Mouse (Mus musculus) embryonic facial prominence, embryonic 13.5 days (tissue): ENCODE measurements around the gene Nedd9. TPM values are rescaled to one million over a fixed set of nuclear protein-coding genes. Genes with fewer than 3 reads are reported as not detected.

ENCODE experiments used
- ATAC-seq: fragments of 200-750 bp; cut with Nextera tagmentation; 2 replicates; pipeline ENCODE4 v1.8.0; 2017; ENCODE audit warnings: low read depth; ENCODE audit not compliant: insufficient number of reproducible peaks, insufficient read depth, low FRiP score, low TSS enrichment
- H3K27ac ChIP-seq: fragments of 300-500 bp; sonication (generic); 2 replicates; pipeline ENCODE4 v1.5.1; 2015; ENCODE audit warnings: moderate library complexity, mild to moderate bottlenecking, inconsistent platforms
- H3K27me3 ChIP-seq: fragments of 300-500 bp; sonication (generic); 2 replicates; pipeline ENCODE4 v1.6.1; 2015; ENCODE audit warnings: mild to moderate bottlenecking, inconsistent platforms
- H3K36me3 ChIP-seq: fragments of 300-500 bp; sonication (generic); 2 replicates; pipeline ENCODE4 v1.6.1; 2015; ENCODE audit warnings: mild to moderate bottlenecking, inconsistent platforms
- H3K4me1 ChIP-seq: fragments of 300-500 bp; sonication (generic); 2 replicates; pipeline ENCODE4 v1.6.1; 2015; ENCODE audit warnings: inconsistent platforms
- H3K4me2 ChIP-seq: fragments of 300-500 bp; sonication (generic); 2 replicates; pipeline ENCODE4 v1.6.1; 2015; ENCODE audit warnings: moderate library complexity, mild to moderate bottlenecking, inconsistent platforms
- H3K4me3 ChIP-seq: fragments of 300-500 bp; sonication (generic); 2 replicates; pipeline ENCODE4 v1.5.1; 2015; ENCODE audit warnings: mild to moderate bottlenecking, inconsistent platforms
- H3K9ac ChIP-seq: fragments of 300-500 bp; sonication (generic); 2 replicates; pipeline ENCODE4 v1.6.1; 2015; ENCODE audit warnings: mild to moderate bottlenecking, inconsistent platforms
- H3K9me3 ChIP-seq: fragments of 300-500 bp; sonication (generic); 2 replicates; pipeline ENCODE4 v1.6.1; 2016; ENCODE audit warnings: inconsistent platforms
- WGBS: fragments of 180-500 bp; shearing (Covaris S2); methylation state at CpG from one replicate; pipeline ENCODE4 v1.1.7; 2015; ENCODE audit warnings: mixed read lengths; 5-methylcytosine and 5-hydroxymethylcytosine counted together
- polyA plus RNA-seq: library from polyadenylated mRNA; unstranded; fragments of >200 nt; fragmentation: Nextera tagmentation; extraction: Ambion mirVana; gene quantifications from 2 replicates; pipeline ENCODE4 v1.2.1, GENCODE M21; 2015

The Nedd9 gene
- polyA plus RNA-seq, 1 experiment from 2014 or later = 23.2 TPM

DNA sequence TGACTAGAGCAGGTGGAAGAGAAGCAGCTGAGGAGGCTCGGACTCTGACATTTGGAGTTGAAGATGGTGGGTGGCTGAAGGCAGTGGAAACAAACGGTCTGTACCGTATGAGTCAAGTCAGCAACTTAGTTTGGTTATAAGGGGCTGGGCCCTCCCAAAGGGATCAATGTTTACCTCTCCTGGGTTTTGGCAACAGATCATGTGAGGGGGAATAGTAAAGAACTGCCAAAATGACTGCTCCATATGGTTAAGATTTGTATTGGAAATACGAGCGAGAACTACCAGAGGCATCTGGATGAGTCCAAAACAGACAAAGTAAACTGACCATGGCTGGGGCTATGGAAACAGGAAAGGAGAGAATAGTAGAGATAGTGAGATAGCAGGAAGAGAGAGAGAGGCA lies 64.6 kb downstream of the Nedd9 start:
- H3K36me3 ChIP-seq = no peaks in the 10 kb centered on the region
- 0 out of 2 replicates have a peak, but pooled peaks cover 2% of the 10 kb centered on the region for H3K4me1 ChIP-seq
- no peaks in the 10 kb centered on the region for H3K9me3 ChIP-seq
- H3K9ac ChIP-seq = no peak overlapping the region
- no peaks in the 10 kb centered on the region for H3K27me3 ChIP-seq
- no peak overlapping the region for H3K27ac ChIP-seq
- WGBS = 65% methylated on average over 5 of the region's 5 CpGs
- no peak for ATAC-seq
- no peak overlapping the region for H3K4me2 ChIP-seq
- no peak overlapping the region for H3K4me3 ChIP-seq

DNA sequence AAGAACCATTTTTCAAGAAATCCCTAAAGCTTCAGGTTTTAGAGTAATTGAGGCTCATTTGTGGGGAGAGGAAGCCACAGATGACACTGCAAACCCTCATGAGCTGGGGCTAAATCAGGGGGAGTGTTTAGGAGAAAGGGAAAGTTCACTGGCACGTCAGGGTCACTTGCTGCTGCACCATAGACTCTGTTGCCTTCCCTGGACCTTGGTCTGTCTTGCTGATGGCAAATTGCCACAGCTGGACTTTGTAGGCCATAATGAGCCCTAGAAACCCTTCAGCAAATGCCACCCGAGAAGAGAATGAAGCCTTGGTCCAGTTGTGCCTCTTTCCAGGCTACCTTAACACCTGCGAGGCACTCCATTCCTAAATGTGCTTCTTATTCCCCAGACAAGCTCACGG lies 66.8 kb downstream of the Nedd9 start:
- Histone ChIP-seq H3K4me2 (no peak overlapping the region), H3K9me3 (no peaks in the 10 kb centered on the region), H3K4me3 (no peak overlapping the region), H3K9ac (no peak overlapping the region), H3K36me3 (no peaks in the 10 kb centered on the region), H3K27me3 (no peaks in the 10 kb centered on the region), H3K27ac (no peak overlapping the region), H3K4me1 (0 out of 2 replicates have a peak, but pooled peaks cover 2% of the 10 kb centered on the region)
- no peak for ATAC-seq
- 72% methylated on average over 4 of the region's 4 CpGs for WGBS

GRCm38 (mm10) chr13:41418198-41418869 lies 68.8 kb downstream of the Nedd9 start:
- Histone ChIP-seq H3K27ac (no peak overlapping the region), H3K4me2 (no peak overlapping the region), H3K9ac (no peak overlapping the region), H3K27me3 (no peaks in the 10 kb centered on the region), H3K4me1 (0 out of 2 replicates have a peak, but pooled peaks cover 2% of the 10 kb centered on the region), H3K9me3 (no peaks in the 10 kb centered on the region), H3K4me3 (no peak overlapping the region), H3K36me3 (no peaks in the 10 kb centered on the region)
- 78% methylated on average over 13 of the region's 13 CpGs for WGBS
- ATAC-seq = no peak

- 67% methylated on average over 11 of the region's 11 CpGs for WGBS
- H3K4me1 ChIP-seq = no peaks in the 10 kb centered on the region
- no peaks in the 10 kb centered on the region for H3K27me3 ChIP-seq
- no peak overlapping the region for H3K4me2 ChIP-seq
- no peak overlapping the region for H3K9ac ChIP-seq
- no peaks in the 10 kb centered on the region for H3K9me3 ChIP-seq
- H3K36me3 ChIP-seq = no peaks in the 10 kb centered on the region
- H3K4me3 ChIP-seq = no peak overlapping the region
- ATAC-seq = no peak
- H3K27ac ChIP-seq = no peak overlapping the region
Observed at GRCm38 (mm10) chr13:41416065-41417016, 70.8 kb downstream of the Nedd9 start.

- WGBS = 83% methylated on average over 13 of the region's 13 CpGs
- no peaks in the 10 kb centered on the region for H3K9me3 ChIP-seq
- H3K4me3 ChIP-seq = no peak overlapping the region
- no peaks in the 10 kb centered on the region for H3K27me3 ChIP-seq
- no peak for ATAC-seq
- H3K4me2 ChIP-seq = no peak overlapping the region
- H3K4me1 ChIP-seq = no peaks in the 10 kb centered on the region
- no peak overlapping the region for H3K27ac ChIP-seq
- no peaks in the 10 kb centered on the region for H3K36me3 ChIP-seq
- no peak overlapping the region for H3K9ac ChIP-seq
Observed at GRCm38 (mm10) chr13:41410191-41411074, 76.7 kb downstream of the Nedd9 start.

GRCm38 (mm10) chr13:41409291-41409690 lies 77.9 kb downstream of the Nedd9 start:
- Histone ChIP-seq H3K4me3 (no peak overlapping the region), H3K27me3 (no peaks in the 10 kb centered on the region), H3K27ac (no peak overlapping the region), H3K4me2 (no peak overlapping the region), H3K36me3 (no peaks in the 10 kb centered on the region), H3K9me3 (no peaks in the 10 kb centered on the region), H3K9ac (no peak overlapping the region), H3K4me1 (no peaks in the 10 kb centered on the region)
- WGBS = 77% methylated on average over 3 of the region's 3 CpGs
- ATAC-seq = no peak

- H3K4me2 ChIP-seq = no peak overlapping the region
- no peaks in the 10 kb centered on the region for H3K27me3 ChIP-seq
- H3K36me3 ChIP-seq = no peaks in the 10 kb centered on the region
- H3K27ac ChIP-seq = no peak overlapping the region
- WGBS = 82% methylated on average over 10 of the region's 10 CpGs
- H3K4me3 ChIP-seq = no peak overlapping the region
- H3K9me3 ChIP-seq = no peaks in the 10 kb centered on the region
- ATAC-seq = no peak
- H3K9ac ChIP-seq = no peak overlapping the region
- no peaks in the 10 kb centered on the region for H3K4me1 ChIP-seq
Observed at GRCm38 (mm10) chr13:41408374-41408952, 78.7 kb downstream of the Nedd9 start.

GRCm38 (mm10) chr13:41405009-41405408 lies 82.2 kb downstream of the Nedd9 start:
- WGBS = 91% methylated on average over 5 of the region's 5 CpGs
- H3K27ac ChIP-seq = no peak overlapping the region
- H3K27me3 ChIP-seq = no peaks in the 10 kb centered on the region

DNA sequence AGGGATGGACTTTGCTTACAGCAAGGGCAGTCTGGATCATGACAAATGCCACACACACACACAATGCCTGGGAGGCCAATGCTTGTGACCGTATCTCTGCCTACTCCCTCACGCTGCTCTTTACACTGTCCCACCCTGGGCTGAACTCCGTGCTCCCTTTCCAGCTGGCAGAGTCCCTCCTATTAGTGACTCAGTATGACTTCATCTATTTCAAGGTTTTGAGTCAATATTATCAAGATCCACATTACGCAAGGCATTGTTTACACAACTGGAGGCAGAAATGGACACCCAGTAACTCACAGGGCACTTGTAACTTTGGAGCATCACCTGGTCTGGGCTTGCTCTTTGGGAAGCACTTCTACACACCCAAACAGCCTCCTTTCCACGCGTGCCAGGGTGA lies 83.3 kb downstream of the Nedd9 start:
- H3K27ac ChIP-seq = no peak overlapping the region
- 85% methylated on average over 6 of the region's 6 CpGs for WGBS
- no peak overlapping the region for H3K4me2 ChIP-seq
- no peaks in the 10 kb centered on the region for H3K9me3 ChIP-seq
- H3K4me1 ChIP-seq = no peaks in the 10 kb centered on the region
- H3K9ac ChIP-seq = no peak overlapping the region
- no peaks in the 10 kb centered on the region for H3K27me3 ChIP-seq
- no peaks in the 10 kb centered on the region for H3K36me3 ChIP-seq
- H3K4me3 ChIP-seq = no peak overlapping the region
- no peak for ATAC-seq

More at GRCm38 (mm10) chr13:41405009-41405408, 82.2 kb downstream of the Nedd9 start:
- Histone ChIP-seq H3K4me2 (no peak overlapping the region), H3K4me1 (no peaks in the 10 kb centered on the region), H3K9me3 (no peaks in the 10 kb centered on the region), H3K36me3 (no peaks in the 10 kb centered on the region), H3K9ac (no peak overlapping the region), H3K4me3 (no peak overlapping the region)
- ATAC-seq = no peak

DNA sequence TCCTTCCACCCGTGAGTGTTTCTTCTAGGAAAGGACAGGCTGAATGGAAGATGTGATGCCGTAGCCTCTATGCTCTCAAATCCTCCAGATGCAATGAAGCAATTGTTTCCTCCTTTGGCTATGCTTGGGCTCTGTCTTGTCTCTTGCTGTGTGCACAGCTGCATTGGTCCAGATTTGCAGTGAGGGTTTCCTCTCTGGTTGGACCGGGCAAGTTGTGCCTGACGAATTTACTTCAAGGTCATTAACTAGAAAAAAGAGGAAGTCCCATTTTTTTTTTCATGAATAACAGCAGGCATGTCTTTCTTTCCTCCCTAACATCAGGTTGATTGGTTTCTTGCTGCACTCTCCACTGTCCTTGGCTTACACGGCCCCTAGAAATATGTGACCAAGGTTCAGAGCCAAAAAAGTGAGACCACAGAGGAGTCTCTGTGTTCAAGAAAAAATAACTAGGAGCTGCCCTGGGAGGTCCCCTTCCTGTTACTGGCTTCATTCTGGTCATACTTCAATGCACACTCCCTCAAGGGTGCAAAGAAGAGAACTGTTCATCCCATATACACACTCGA lies 84.6 kb downstream of the Nedd9 start:
- no peaks in the 10 kb centered on the region for H3K36me3 ChIP-seq
- H3K27me3 ChIP-seq = no peaks in the 10 kb centered on the region
- H3K4me1 ChIP-seq = no peaks in the 10 kb centered on the region
- no peak overlapping the region for H3K9ac ChIP-seq
- WGBS = 42% methylated on average over 6 of the region's 6 CpGs
- H3K4me2 ChIP-seq = no peak overlapping the region
- H3K4me3 ChIP-seq = no peak overlapping the region
- no peaks in the 10 kb centered on the region for H3K9me3 ChIP-seq
- ATAC-seq = no peak
- no peak overlapping the region for H3K27ac ChIP-seq

- no peak for ATAC-seq
- no peaks in the 10 kb centered on the region for H3K36me3 ChIP-seq
- no peak overlapping the region for H3K9ac ChIP-seq
- no peak overlapping the region for H3K27ac ChIP-seq
- no peaks in the 10 kb centered on the region for H3K4me1 ChIP-seq
- no peaks in the 10 kb centered on the region for H3K27me3 ChIP-seq
- 53% methylated on average over 5 of the region's 6 CpGs for WGBS
- H3K9me3 ChIP-seq = no peaks in the 10 kb centered on the region
- no peak overlapping the region for H3K4me3 ChIP-seq
- no peak overlapping the region for H3K4me2 ChIP-seq
Observed at GRCm38 (mm10) chr13:41401775-41402174, 85.4 kb downstream of the Nedd9 start.
